Mouse (Mus musculus): Measurements from ENCODE around the gene Gfra1.

The Gfra1 gene

GRCm38 (mm10) chr19:58389466-58389865, 66.2 kb downstream of the Gfra1 start:
- DNase-seq, result no peak

- no peak for DNase-seq
These were observed 66.8 kb downstream of the Gfra1 start for GRCm38 (mm10) chr19:58388851-58389447.

GRCm38 (mm10) chr19:58383273-58383672, 72.4 kb downstream of the Gfra1 start:
- no peak for DNase-seq

GRCm38 (mm10) chr19:58382535-58382934, 73.2 kb downstream of the Gfra1 start:
- DNase-seq, result no peak

GRCm38 (mm10) chr19:58377969-58378368, 77.7 kb downstream of the Gfra1 start:
- no peak for DNase-seq

- DNase-seq, result no peak
These were observed 79.0 kb downstream of the Gfra1 start for GRCm38 (mm10) chr19:58376675-58377102.

- no peak for DNase-seq
These were observed 81.1 kb downstream of the Gfra1 start for GRCm38 (mm10) chr19:58374648-58375047.

- DNase-seq, result no peak
These were observed 81.6 kb downstream of the Gfra1 start for GRCm38 (mm10) chr19:58374155-58374554.

GRCm38 (mm10) chr19:58368513-58368912, 87.2 kb downstream of the Gfra1 start:
- no peak for DNase-seq

- no peak for DNase-seq
These were observed 91.0 kb downstream of the Gfra1 start for GRCm38 (mm10) chr19:58364688-58365087.

GRCm38 (mm10) chr19:58360982-58361381, 94.7 kb downstream of the Gfra1 start:
- no peak for DNase-seq

- no peak for DNase-seq
These were observed 97.6 kb downstream of the Gfra1 start for GRCm38 (mm10) chr19:58358063-58358462.

GRCm38 (mm10) chr19:58353953-58354352, 101.8 kb downstream of the Gfra1 start:
- DNase-seq, result no peak

- no peak for DNase-seq
These were observed 102.3 kb downstream of the Gfra1 start for GRCm38 (mm10) chr19:58353260-58353870.

- no peak for DNase-seq
These were observed 105.8 kb downstream of the Gfra1 start for GRCm38 (mm10) chr19:58349890-58350408.

GRCm38 (mm10) chr19:58345137-58345536, 110.6 kb downstream of the Gfra1 start:
- no peak for DNase-seq

- DNase-seq, result no peak
These were observed 114.4 kb downstream of the Gfra1 start for GRCm38 (mm10) chr19:58341351-58341750.

GRCm38 (mm10) chr19:58340221-58340620, 115.5 kb downstream of the Gfra1 start:
- no peak for DNase-seq

GRCm38 (mm10) chr19:58336802-58337201, 118.9 kb downstream of the Gfra1 start:
- DNase-seq, result no peak

- no peak for DNase-seq
These were observed 119.9 kb downstream of the Gfra1 start for GRCm38 (mm10) chr19:58335585-58336530.

- DNase-seq, result no peak
These were observed 126.4 kb downstream of the Gfra1 start for GRCm38 (mm10) chr19:58329305-58329704.

- no peak for DNase-seq
These were observed 127.7 kb downstream of the Gfra1 start for GRCm38 (mm10) chr19:58328014-58328413.

GRCm38 (mm10) chr19:58316474-58316873, 139.2 kb downstream of the Gfra1 start:
- DNase-seq, result peak; percentile 39
